Mouse (Mus musculus): ENCODE measurements around the gene Gls2. TPM values are rescaled to one million over a fixed set of nuclear protein-coding genes. Genes with fewer than 3 reads are reported as not detected.

Gls2 gene
- polyA plus RNA-seq, 1 experiment from 2014 or later: 1.5 TPM

GRCm38 (mm10) chr10:128247020-128247732 lies 52.9 kb downstream of the Gls2 start:
- 89% methylated on average over 17 of the region's 17 CpGs for WGBS
- DNase-seq (ENCODE audit: extremely low spot score, low spot score): no peak
- Histone ChIP-seq H3K36me3 (replicated peaks) (peaks cover 100% of the 10 kb centered on the region), H3K4me3 (no peak overlapping the region), H3K27me3 (ENCODE audit: poor library complexity, severe bottlenecking) (no peaks in the 10 kb centered on the region), H3K4me1 (no peaks in the 10 kb centered on the region), H3K27ac (no peak overlapping the region), H3K9me3 (no peaks in the 10 kb centered on the region)

DNA sequence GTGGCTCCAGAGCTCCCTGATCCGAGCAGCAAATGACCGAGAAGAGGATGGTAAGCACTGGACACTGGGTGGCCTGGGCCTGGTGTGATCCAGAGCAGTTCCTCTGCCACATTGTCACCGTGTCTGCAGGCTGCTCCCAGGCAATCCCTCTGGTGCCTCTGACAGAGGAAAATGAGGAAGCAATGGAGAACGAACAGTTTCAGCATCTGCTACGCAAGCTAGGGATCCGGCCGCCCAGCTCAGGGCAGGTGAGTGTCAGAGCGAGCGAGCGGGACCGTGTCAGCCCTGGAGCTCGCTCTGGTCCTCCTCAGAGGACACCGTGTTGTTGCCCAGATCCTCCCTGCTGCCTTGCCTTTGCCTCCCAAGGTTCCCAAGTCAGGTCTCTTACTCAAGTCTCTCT lies 56.3 kb downstream of the Gls2 start:
- Histone ChIP-seq H3K27me3 (ENCODE audit: poor library complexity, severe bottlenecking) (no peaks in the 10 kb centered on the region), H3K9me3 (no peaks in the 10 kb centered on the region), H3K4me1 (no peaks in the 10 kb centered on the region), H3K4me3 (no peak overlapping the region), H3K27ac (no peak overlapping the region), H3K36me3 (replicated peaks) (peaks cover 91% of the 10 kb centered on the region)
- no peak for DNase-seq (ENCODE audit: extremely low spot score, low spot score)
- 96% methylated on average over 13 of the region's 13 CpGs for WGBS

DNA sequence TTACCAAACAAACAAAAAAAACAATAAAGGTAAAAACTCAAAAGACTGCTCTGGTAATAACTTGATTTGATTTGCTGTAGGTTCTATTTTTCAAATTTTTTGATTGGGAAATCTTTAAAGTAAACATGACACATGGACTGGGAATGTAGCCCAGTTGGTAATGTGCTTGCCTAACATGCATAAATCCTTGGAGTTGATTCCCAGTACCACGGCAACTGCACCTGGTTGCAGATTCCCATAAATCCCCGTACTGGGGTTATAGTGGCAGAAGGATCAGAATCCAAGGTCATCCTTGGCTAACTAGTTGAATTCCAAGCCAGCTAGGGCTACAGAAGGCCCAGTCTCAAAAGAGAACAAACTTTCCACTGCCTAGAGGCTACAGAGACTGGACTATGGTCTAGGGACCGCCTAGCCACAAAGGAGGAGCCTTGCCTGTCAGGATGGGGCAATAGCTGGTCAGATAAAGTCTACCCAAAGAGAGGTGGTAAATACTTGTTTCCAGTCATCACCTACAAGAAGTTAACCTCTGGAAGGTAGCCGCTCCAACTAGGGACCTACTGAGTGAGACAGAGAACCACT lies 59.5 kb downstream of the Gls2 start, which contains the start of gene Apon:
Apon (plus strand) TSS at position 420 of the 579 bp plus-strand sequence.
- WGBS: 89% methylated on average over 4 of the region's 4 CpGs
- no peak within 1 kb of the TSS for H3K4me3 ChIP-seq
- H3K27ac ChIP-seq: no peak within 1 kb of the TSS
- H3K27me3 ChIP-seq (ENCODE audit: poor library complexity, severe bottlenecking): no peaks in the 10 kb centered on the region
- no peaks in the 10 kb centered on the region for H3K9me3 ChIP-seq
- H3K36me3 ChIP-seq (replicated peaks): peaks cover 59% of the 10 kb centered on the region
- DNase-seq (ENCODE audit: extremely low spot score, low spot score): no peak
- no peaks in the 10 kb centered on the region for H3K4me1 ChIP-seq

DNA sequence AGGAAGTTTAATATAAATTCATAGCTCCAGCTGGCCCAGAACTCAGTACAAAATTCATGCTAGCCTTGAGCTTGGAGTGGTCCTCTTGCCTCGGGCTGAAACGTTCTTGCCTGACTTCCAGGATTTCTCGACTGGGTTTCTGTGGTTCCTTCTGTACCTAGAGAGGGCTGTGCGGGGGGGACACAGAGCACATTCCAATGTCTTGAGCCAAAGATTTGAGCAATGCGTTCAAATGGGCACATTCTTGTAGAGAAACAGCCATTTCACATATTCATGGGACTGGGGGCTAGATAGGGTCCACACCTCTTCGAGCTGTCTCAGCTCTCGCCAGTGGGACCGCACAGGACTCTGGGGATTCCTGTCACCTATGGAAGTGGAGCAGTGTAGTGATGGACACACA lies 61.7 kb downstream of the Gls2 start:
- Histone ChIP-seq H3K36me3 (replicated peaks) (peaks cover 37% of the 10 kb centered on the region), H3K27ac (no peak overlapping the region), H3K9me3 (no peaks in the 10 kb centered on the region), H3K27me3 (ENCODE audit: poor library complexity, severe bottlenecking) (no peaks in the 10 kb centered on the region), H3K4me3 (no peak overlapping the region), H3K4me1 (no peaks in the 10 kb centered on the region)
- 94% methylated on average over 8 of the region's 8 CpGs for WGBS
- no peak for DNase-seq (ENCODE audit: extremely low spot score, low spot score)

DNA sequence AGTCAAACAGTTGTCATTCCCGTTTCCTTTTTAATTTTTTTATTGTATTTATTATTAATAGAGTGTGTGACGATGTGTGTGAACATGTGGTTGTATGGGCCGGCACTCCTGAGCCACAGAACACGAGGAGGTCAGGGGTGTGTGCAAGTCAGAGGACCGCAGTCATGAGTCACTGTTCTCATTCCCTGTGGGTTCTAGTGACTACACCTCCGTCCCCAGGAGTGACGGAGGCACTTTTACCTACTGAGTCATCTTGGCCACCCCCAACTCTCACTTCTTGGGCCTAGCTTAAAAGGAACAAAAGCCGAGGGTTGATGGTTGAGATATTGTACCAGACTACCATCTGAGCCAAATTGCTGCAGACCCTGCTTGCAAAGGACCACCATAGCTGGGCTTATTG lies 62.1 kb downstream of the Gls2 start:
- Histone ChIP-seq H3K36me3 (replicated peaks) (peaks cover 33% of the 10 kb centered on the region), H3K27me3 (ENCODE audit: poor library complexity, severe bottlenecking) (no peaks in the 10 kb centered on the region), H3K9me3 (no peaks in the 10 kb centered on the region), H3K4me1 (no peaks in the 10 kb centered on the region), H3K27ac (no peak overlapping the region), H3K4me3 (no peak overlapping the region)
- WGBS: 93% methylated on average over 8 of the region's 8 CpGs
- no peak for DNase-seq (ENCODE audit: extremely low spot score, low spot score)

DNA sequence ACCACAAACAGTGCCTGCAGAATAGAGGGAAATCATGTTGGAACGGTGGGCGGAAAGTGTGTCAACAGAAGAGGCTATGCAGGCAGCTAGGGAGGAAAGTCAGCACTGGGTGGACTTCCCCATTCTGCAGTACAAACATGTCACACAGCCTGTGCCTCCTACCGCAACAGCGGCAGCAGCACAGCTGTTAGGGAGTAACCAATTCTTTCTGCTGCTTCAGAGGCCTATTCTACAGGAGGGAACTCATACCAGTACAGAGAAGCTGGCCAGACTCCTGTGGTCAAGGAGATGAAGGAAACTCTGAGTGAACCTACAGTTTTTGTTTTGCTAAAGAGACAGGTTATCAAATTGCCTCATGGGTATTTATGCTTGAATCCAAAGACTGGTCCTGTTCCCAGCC lies 64.7 kb downstream of the Gls2 start:
- Histone ChIP-seq H3K36me3 (replicated peaks) (peaks cover 10% of the 10 kb centered on the region), H3K9me3 (no peaks in the 10 kb centered on the region), H3K27ac (no peak overlapping the region), H3K27me3 (ENCODE audit: poor library complexity, severe bottlenecking) (no peaks in the 10 kb centered on the region), H3K4me1 (no peaks in the 10 kb centered on the region), H3K4me3 (no peak overlapping the region)
- DNase-seq (ENCODE audit: extremely low spot score, low spot score): no peak
- 90% methylated on average over 4 of the region's 4 CpGs for WGBS

Other genes with a start within 250 kb of the Gls2 start
- gene Hsd17b6, start 186.8 kb upstream of the Gls2 start, polyA plus RNA-seq (2016; fragmentation: Nextera tagmentation; extraction: Ambion mirVana): not detected in 2 replicates
- 123 TPM in 2 replicates for gene Prim1, start 179.3 kb upstream of the Gls2 start, polyA plus RNA-seq (2016; fragmentation: Nextera tagmentation; extraction: Ambion mirVana)
- gene Naca, start 158.9 kb upstream of the Gls2 start, polyA plus RNA-seq (2016; fragmentation: Nextera tagmentation; extraction: Ambion mirVana): 930 and 977 TPM in 2 replicates
- 733 and 767 TPM in 2 replicates for gene Ptges3, start 135.5 kb upstream of the Gls2 start, polyA plus RNA-seq (2016; fragmentation: Nextera tagmentation; extraction: Ambion mirVana)
- 2,314 and 2,329 TPM in 2 replicates for gene Atp5b, start 111.2 kb upstream of the Gls2 start, polyA plus RNA-seq (2016; fragmentation: Nextera tagmentation; extraction: Ambion mirVana)
- gene Baz2a, start 102.9 kb upstream of the Gls2 start, polyA plus RNA-seq (2016; fragmentation: Nextera tagmentation; extraction: Ambion mirVana): 13.5 and 15.2 TPM in 2 replicates
- 26.6 and 28.6 TPM in 2 replicates for gene Rbms2, start 14.2 kb upstream of the Gls2 start, polyA plus RNA-seq (2016; fragmentation: Nextera tagmentation; extraction: Ambion mirVana)
- 29.9 and 32.3 TPM in 2 replicates for gene Spryd4, start 17.4 kb downstream of the Gls2 start, polyA plus RNA-seq (2016; fragmentation: Nextera tagmentation; extraction: Ambion mirVana)
- gene Mip, start 31.4 kb downstream of the Gls2 start, polyA plus RNA-seq (2016; fragmentation: Nextera tagmentation; extraction: Ambion mirVana): 0.55 and 0.69 TPM in 2 replicates
- gene Timeless, start 37.6 kb downstream of the Gls2 start, polyA plus RNA-seq (2016; fragmentation: Nextera tagmentation; extraction: Ambion mirVana): 108 and 112 TPM in 2 replicates
- gene Apon, start 59.6 kb downstream of the Gls2 start, polyA plus RNA-seq (2016; fragmentation: Nextera tagmentation; extraction: Ambion mirVana): 0.81 and 1.1 TPM in 2 replicates
- gene Apof, start 74.2 kb downstream of the Gls2 start, polyA plus RNA-seq (2016; fragmentation: Nextera tagmentation; extraction: Ambion mirVana): not detected in 2 replicates
- 10.7 and 11.2 TPM in 2 replicates for gene Stat2, start 76.1 kb downstream of the Gls2 start, polyA plus RNA-seq (2016; fragmentation: Nextera tagmentation; extraction: Ambion mirVana)
- not detected in 2 replicates for gene Il23a, start 104.3 kb downstream of the Gls2 start, polyA plus RNA-seq (2016; fragmentation: Nextera tagmentation; extraction: Ambion mirVana)
- 42.1 and 45.3 TPM in 2 replicates for gene Pan2, start 108.9 kb downstream of the Gls2 start, polyA plus RNA-seq (2016; fragmentation: Nextera tagmentation; extraction: Ambion mirVana)
- 253 and 256 TPM in 2 replicates for gene Cnpy2, start 128.0 kb downstream of the Gls2 start, polyA plus RNA-seq (2016; fragmentation: Nextera tagmentation; extraction: Ambion mirVana)
- 256 and 265 TPM in 2 replicates for gene Cs, start 143.3 kb downstream of the Gls2 start, polyA plus RNA-seq (2016; fragmentation: Nextera tagmentation; extraction: Ambion mirVana)
- 9.2 and 10.1 TPM in 2 replicates for gene Coq10a, start 174.5 kb downstream of the Gls2 start, polyA plus RNA-seq (2016; fragmentation: Nextera tagmentation; extraction: Ambion mirVana)
- 11.1 and 13.1 TPM in 2 replicates for gene Ankrd52, start 182.7 kb downstream of the Gls2 start, polyA plus RNA-seq (2016; fragmentation: Nextera tagmentation; extraction: Ambion mirVana)
- 0.30 TPM in 1 of 2 replicates, not detected in the other for gene Slc39a5, start 206.8 kb downstream of the Gls2 start, polyA plus RNA-seq (2016; fragmentation: Nextera tagmentation; extraction: Ambion mirVana)
- gene Nabp2, start 217.0 kb downstream of the Gls2 start, polyA plus RNA-seq (2016; fragmentation: Nextera tagmentation; extraction: Ambion mirVana): 161 and 164 TPM in 2 replicates
- 40.9 and 42.9 TPM in 2 replicates for gene Rnf41, start 217.2 kb downstream of the Gls2 start, polyA plus RNA-seq (2016; fragmentation: Nextera tagmentation; extraction: Ambion mirVana)